12 mouse cellular contexts compared by ENCODE assay signal in genomic region chr6:125424156-125424555, GRCm38 (mm10). TPM values are rescaled to one million over a fixed set of nuclear protein-coding genes. Genes with fewer than 3 reads are reported as not detected.
DNase-seq lines count a peak whose midpoint lies in the region; ATAC-seq lines count a peak whose summit lies in the region.
"Had no signal": no experiment of that assay in that cellular context is flagged by ENCODE, and none has a peak within 500 bp of the region (broad histone marks: within the 10 kb centered on the region; RNA-seq: fewer than 3 reads in every experiment).

No protein-coding gene starts in this region.

- 0 out of 2 replicates have a peak overlapping the region, but pooled peaks have one; percentile 3 for H3K27ac ChIP-seq in embryonic facial prominence, embryonic 10.5 days (replicated peaks)
- no peak overlapping the region for H3K27ac ChIP-seq in hindbrain, embryonic 16.5 days (ENCODE audit: low read depth, low read length)

- H3K4me3 ChIP-seq in megakaryocyte, embryonic 14.5 days (replicated peaks): peak overlapping the region; percentile 93
- no peak overlapping the region for H3K4me3 ChIP-seq in embryonic facial prominence, embryonic 10.5 days
- H3K4me3 ChIP-seq in hindbrain, embryonic 16.5 days (ENCODE audit: low read length): no peak overlapping the region

- no peaks in the 10 kb centered on the region for H3K9me3 ChIP-seq in megakaryocyte, embryonic 14.5 days
- H3K9me3 ChIP-seq in embryonic facial prominence, embryonic 10.5 days: no peaks in the 10 kb centered on the region
- no peaks in the 10 kb centered on the region for H3K9me3 ChIP-seq in hindbrain, embryonic 16.5 days (ENCODE audit: control insufficient read depth, low read length)

- no peaks in the 10 kb centered on the region for H3K27me3 ChIP-seq in megakaryocyte, embryonic 14.5 days (replicated peaks)
- peaks cover 25% of the 10 kb centered on the region for H3K27me3 ChIP-seq in embryonic facial prominence, embryonic 10.5 days (replicated peaks; ENCODE audit: low read depth, poor library complexity, severe bottlenecking)
- no peaks in the 10 kb centered on the region for H3K27me3 ChIP-seq in hindbrain, embryonic 16.5 days (replicated peaks; ENCODE audit: control insufficient read depth, insufficient read depth, low read length)

- DNase-seq in adrenal gland, adult (ENCODE audit: inconsistent age in 2 of 2, low spot score in 1 of 2): peak; percentile 71 to 86
- no peak for DNase-seq in adrenal gland, postnatal 4 days (ENCODE audit: low spot score in 2 of 2)
- DNase-seq in embryonic facial prominence, embryonic 10.5 days (ENCODE audit: low spot score): no peak
- DNase-seq in skeletal muscle tissue, adult 2 months (ENCODE audit: low read depth, low spot score): peak; percentile 28
- DNase-seq in cerebellum, postnatal 36 days: no peak
- DNase-seq: cerebellum, adult 11-12 months; liver had no signal

- H3K36me3 ChIP-seq in megakaryocyte, embryonic 14.5 days (replicated peaks; ENCODE audit: low read length): peaks cover 4% of the 10 kb centered on the region
- no peaks in the 10 kb centered on the region for H3K36me3 ChIP-seq in embryonic facial prominence, embryonic 10.5 days (replicated peaks)
- no peaks in the 10 kb centered on the region for H3K36me3 ChIP-seq in hindbrain, embryonic 16.5 days (ENCODE audit: control insufficient read depth, insufficient read depth, low read length)

- WGBS in embryonic facial prominence, embryonic 10.5 days: 80% methylated on average over 3 of the region's 3 CpGs
- WGBS in hindbrain, embryonic 16.5 days: 75% methylated on average over 3 of the region's 3 CpGs

- no peak overlapping the region for H3K9ac ChIP-seq in hindbrain, embryonic 16.5 days (ENCODE audit: low read depth, low read length)

- H3K4me2 ChIP-seq in hindbrain, embryonic 16.5 days (ENCODE audit: low read length): no peak overlapping the region

- peaks cover 81% of the 10 kb centered on the region for H3K4me1 ChIP-seq in megakaryocyte, embryonic 14.5 days
- peaks cover 47% of the 10 kb centered on the region for H3K4me1 ChIP-seq in embryonic facial prominence, embryonic 10.5 days
- peaks cover 6% of the 10 kb centered on the region for H3K4me1 ChIP-seq in hindbrain, embryonic 16.5 days (ENCODE audit: control insufficient read depth, insufficient read depth, low read depth, low read length)

- no peak for ATAC-seq in megakaryocyte, adult 5-6 weeks (ENCODE audit: poor library complexity, severe bottlenecking)
- no peak for ATAC-seq in hindbrain, embryonic 16.5 days
- ATAC-seq: intestine, postnatal 0 days had no signal

RNA-seq across cellular contexts. Expression of gene Plekhg6, which starts 43.6 kb away (rescaled TPM):
- total RNA-seq in adrenal gland, postnatal 4 days (2021): under 1 TPM; 0.59 to 0.62 TPM
- 0.39 TPM in 1 of 2 replicates, not detected in the other for polyA plus RNA-seq in megakaryocyte, embryonic 14.5 days (2012; ENCODE audit: insufficient read depth, low replicate concordance)
- not detected in 2 replicates for total RNA-seq in megakaryocyte, adult 5-6 weeks (2015)
- not detected in 2 replicates for total RNA-seq in megakaryocyte, adult 5-6 weeks (2017)
- polyA plus RNA-seq in embryonic facial prominence, embryonic 10.5 days (2016; fragmentation: Nextera tagmentation; extraction: Ambion mirVana): 0.21 and 0.32 TPM in 2 replicates
- polyA plus RNA-seq in hindbrain, embryonic 16.5 days (2015; fragmentation: Nextera tagmentation; extraction: Ambion mirVana): 0.30 and 0.41 TPM in 2 replicates
- polyA plus RNA-seq: spleen, adult 2 months had no signal

Comparison
In these comparisons a context has a peak if more than half of its experiments do, and no peak if none do; other contexts are left out.
1. DNase-seq: peak in adrenal gland, adult (2 of 2) and skeletal muscle tissue, adult 2 months (single experiment); none in adrenal gland, postnatal 4 days (0 of 2), embryonic facial prominence, embryonic 10.5 days (single experiment) and cerebellum, postnatal 36 days (0 of 2).